Mouse (Mus musculus): ENCODE data around the gene Cacna2d2.

The Cacna2d2 gene

DNA sequence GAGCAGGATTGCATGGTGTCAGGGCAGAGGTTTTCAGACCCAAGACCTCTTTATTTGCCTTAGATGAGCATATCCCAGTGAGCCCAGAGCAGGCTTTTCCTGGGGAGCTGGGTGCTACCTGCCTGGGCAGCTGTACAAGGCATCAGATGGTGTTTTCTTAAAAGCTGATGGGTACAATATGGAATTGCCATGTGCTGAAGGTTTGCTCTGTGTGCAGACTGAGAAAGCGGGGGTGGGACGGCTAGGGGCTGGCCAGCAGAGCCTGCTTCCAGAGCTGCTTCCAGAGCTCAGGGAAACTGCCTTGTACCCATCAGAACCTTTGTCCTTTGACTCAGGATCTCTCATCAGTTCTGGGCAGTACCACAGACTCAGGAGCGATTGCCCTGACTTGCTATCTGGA is 11.7 kb upstream of the Cacna2d2 start:
- no peak for TF ChIP-seq GATA4 (IDR thresholded peaks at IDR 0.05; ENCODE audit: insufficient replicate concordance, low read length)

DNA sequence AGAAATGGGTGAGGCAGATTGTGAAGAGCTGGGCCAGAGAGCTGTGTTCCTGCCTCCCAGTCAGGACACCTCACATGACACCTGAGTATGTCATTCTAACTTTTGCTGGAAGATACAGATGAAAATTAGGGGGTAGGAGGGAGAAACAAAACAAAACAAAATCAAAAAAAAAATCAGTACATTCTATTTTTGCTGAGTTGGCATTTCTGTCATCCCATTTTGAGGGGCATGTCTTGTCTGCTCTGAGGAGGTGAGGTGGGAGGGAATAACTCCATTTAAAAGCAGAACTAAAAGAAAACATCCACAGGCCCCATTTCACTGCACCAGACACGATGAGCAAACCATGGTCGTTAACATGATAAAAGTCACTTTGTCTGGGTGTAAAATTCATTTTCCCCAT is 11.1 kb upstream of the Cacna2d2 start:
- TF ChIP-seq GATA4 (IDR thresholded peaks at IDR 0.05; ENCODE audit: insufficient replicate concordance, low read length) = no peak

DNA sequence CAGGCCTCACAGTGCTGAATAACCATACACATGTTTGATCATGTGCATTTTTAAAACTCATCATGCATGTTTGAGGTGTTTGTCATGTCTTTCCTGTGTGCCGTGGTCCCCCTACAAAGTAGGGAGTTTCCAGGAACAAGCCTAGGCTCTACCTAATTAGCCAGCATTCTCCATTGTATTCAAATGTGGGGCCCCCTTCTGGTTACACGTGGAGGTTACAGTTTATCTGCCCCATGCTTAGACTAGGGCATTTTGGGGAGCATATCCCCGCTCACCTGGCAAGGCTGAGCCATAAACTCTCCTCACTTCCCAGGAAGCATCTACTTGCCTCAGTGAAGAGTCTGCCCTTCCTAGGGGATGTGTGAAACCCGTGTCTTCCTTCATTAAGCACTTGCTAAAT is 3.0 kb upstream of the Cacna2d2 start:
- TF ChIP-seq GATA4 (IDR thresholded peaks at IDR 0.05; ENCODE audit: insufficient replicate concordance, low read length) = no peak

DNA sequence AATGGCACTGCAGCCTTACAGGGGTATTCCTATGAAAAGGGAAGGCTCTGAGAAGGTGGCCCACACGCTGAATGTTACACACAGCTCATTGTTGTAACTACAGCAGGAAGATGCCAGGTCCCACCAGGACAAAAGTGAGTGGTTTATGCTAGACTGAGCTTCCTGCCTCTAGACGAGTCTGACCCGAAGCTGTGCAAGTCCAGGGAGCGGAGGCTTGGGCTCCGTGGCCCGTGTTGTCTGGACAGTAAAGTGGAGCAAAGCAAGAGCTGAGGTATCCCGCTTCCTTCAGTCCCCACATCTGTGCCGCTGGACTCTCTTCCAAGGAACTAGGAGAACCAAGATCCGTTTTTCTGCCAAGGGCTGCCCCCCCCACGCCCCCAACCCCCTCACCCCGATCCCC is 444 bp upstream of the Cacna2d2 start:
- TF ChIP-seq GATA4 (IDR thresholded peaks at IDR 0.05; ENCODE audit: insufficient replicate concordance, low read length) = no peak

DNA sequence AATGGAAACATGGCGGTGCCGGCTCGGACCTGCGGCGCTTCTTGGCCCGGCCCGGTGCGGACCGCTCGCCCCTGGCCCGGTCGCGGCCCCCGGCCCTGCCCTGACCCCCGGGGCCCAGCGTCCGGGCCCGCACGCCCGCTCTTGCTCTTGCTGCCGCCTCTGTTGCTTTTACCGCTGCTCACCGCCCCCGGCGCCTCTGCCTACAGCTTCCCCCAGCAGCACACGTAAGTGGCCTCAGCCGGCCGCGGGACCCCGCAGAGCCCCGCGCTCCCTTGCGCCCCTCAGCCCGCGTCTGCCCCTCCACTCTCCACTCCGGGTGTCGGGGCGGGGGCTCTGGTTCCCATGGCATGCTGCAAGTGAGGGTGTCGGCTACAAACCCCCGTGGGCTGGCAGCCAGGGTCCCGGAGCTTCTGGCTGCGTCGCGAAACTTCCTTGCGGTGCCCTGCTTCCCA is 674 bp downstream of the Cacna2d2 start:
- no peak for TF ChIP-seq GATA4 (IDR thresholded peaks at IDR 0.05; ENCODE audit: insufficient replicate concordance, low read length)

DNA sequence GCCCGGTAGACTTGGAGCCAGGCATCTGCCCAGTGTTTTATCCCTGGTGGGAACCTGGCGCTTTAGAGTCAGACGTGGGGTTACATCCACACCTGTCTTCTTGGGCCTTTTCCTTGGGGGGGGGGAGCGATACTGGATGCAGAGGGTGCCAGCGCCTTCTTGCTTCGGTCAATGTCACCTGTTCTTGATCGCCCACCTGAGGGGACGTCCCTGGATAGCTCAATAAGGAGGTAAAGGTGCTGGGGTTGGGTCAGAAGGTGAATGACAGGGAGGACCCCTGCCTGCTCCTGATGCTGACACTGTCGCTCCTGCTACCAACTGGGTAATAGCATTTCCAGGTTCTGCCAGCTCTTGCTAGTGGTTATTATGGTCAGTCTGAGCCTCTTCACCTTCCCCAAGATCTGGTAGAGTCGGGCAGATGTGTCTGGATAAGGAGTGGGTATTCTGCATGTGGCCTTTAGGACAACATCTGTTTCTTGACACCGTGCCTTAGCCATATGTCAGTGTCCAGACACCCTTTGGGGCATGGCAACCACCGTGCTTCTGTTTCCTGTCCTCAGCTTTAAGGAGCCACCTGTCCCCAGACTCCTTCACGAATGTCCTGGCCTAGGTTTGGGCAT is 1.4 kb downstream of the Cacna2d2 start:
- no peak for TF ChIP-seq GATA4 (IDR thresholded peaks at IDR 0.05; ENCODE audit: insufficient replicate concordance, low read length)

DNA sequence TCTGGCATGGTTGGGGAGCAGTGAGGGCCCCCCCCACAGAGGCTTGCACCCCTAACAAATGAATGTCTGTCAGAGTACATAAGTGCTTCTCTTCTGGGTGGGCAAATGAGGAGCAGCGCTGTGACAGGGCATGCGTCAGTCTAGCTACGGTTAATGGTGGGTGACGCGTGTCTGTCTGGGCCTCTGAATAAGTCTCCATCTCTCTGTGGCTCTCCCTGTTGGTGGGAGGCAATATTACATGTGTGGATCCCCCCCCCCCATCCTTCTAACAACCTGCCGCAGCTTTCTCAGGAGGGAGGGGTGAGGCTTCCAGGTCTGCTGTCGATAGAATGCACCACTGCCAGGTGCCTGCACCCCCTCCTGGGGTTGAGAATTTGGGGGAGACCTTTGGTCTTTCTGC is 3.7 kb downstream of the Cacna2d2 start:
- TF ChIP-seq GATA4 (IDR thresholded peaks at IDR 0.05; ENCODE audit: insufficient replicate concordance, low read length) = no peak

DNA sequence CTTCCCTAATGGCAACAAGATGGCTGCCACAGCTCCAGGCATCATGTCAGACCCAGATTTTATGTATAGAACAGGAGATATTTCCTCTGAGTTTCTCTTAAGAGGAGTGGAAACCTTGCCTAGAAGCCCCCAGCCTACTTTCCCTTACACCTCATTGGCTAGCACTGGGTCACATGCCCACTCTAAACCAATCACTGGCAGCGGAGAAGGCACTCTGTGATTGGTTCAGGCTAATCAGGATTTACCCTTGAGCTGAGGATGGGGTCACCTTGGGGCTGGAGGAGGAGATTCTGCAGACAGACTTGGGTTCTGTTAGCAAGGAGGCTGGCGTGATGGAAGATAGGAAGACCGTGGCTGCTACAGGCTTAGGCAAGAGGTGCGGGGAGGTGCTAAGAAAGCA is 10.0 kb downstream of the Cacna2d2 start:
- TF ChIP-seq GATA4 (IDR thresholded peaks at IDR 0.05; ENCODE audit: insufficient replicate concordance, low read length) = no peak

DNA sequence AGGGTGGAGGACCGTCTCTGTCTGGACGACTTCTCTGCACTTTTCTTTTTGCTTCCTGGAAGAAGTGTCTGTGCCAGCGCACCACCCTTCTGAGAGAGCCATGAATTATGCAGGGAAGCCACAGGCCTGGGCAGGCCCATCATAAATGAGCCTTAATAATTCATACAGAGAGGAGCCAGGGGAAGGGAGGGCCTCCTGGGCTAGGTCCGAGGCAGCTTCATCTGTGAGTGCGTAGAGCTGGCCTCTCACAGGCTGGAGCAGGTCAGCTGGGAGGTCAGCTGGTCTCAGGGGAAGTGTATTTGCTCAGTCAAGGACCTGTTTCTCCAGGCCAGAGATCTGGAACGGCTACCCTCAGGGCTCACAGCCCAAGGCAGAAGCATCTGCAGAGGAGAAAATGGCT is 17.7 kb downstream of the Cacna2d2 start:
- no peak for TF ChIP-seq GATA4 (IDR thresholded peaks at IDR 0.05; ENCODE audit: insufficient replicate concordance, low read length)

DNA sequence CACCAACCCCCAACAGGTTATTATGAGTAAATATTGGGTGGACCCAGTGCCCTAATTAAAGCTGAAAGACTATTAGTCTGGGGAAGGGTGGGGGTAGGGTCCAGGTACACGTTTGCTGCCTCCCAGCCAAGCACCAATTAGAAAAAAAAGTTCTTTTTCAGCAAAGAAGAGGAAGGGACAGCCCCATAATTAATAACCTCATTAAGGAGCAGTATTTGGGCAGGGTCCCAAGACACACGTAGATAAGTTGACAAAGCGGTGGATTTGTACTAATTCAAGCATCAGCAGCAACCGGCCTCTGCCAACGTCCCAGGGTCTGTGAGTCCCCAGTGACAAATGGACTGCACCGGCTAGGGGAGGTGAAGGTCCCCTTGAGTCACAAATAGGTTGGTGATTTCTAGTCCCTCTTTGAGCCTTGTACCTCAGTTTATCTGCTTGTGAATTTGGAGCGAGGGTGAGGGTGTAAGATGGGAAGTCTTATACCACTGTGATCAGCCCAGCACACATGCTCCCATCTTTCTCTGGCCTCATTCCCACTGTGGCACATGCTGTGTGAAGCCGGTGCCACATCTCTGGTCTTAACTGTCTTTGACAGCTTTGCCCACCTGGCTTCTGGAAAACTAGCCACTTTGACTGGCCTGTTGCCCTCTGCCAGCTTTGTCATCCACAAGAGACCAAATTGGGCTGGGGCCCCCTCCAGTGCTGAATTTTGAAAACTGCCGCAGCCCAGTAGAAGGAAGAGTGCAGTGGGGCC is 20.3 kb downstream of the Cacna2d2 start:
- TF ChIP-seq GATA4 (IDR thresholded peaks at IDR 0.05; ENCODE audit: insufficient replicate concordance, low read length) = no peak

DNA sequence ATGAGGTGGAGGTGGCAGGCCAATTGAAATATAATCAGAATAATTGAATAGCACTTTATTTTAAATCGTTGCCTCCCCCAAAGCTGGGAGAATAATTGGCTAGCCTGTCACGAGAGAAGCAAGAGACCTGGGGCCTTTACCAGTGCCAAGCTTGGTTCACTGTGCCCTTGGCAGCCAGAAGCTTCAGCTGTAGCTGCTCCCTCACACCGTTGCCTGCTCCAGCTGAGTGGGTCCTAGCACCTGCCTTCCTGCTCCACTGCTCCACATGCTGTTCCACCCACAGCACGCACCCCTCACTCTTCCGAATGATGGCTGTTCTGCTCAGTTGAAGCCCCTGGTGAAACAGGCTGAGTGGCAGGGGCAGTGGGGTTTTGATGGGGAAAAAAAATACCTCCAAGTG is 21.5 kb downstream of the Cacna2d2 start:
- no peak for TF ChIP-seq GATA4 (IDR thresholded peaks at IDR 0.05; ENCODE audit: insufficient replicate concordance, low read length)

DNA sequence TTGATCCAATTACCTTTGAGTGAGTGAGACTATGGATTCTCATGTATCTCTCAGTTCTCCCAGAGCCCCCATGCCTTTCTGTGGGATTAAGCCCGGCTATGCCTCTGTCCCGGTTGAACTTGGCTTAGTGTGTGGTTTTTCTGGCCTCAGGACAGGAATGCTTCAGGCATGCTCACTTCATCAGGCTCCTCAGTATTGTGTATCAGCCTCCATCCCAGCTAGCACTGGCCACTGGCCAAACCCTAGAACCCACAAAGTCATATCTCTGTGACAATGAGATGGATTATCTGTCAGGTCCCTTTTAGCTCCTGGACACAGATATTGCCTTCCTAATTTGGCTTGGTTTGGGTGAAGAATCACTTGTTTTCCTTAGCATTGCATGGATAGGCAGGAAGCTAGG is 23.5 kb downstream of the Cacna2d2 start:
- no peak for TF ChIP-seq GATA4 (IDR thresholded peaks at IDR 0.05; ENCODE audit: insufficient replicate concordance, low read length)

DNA sequence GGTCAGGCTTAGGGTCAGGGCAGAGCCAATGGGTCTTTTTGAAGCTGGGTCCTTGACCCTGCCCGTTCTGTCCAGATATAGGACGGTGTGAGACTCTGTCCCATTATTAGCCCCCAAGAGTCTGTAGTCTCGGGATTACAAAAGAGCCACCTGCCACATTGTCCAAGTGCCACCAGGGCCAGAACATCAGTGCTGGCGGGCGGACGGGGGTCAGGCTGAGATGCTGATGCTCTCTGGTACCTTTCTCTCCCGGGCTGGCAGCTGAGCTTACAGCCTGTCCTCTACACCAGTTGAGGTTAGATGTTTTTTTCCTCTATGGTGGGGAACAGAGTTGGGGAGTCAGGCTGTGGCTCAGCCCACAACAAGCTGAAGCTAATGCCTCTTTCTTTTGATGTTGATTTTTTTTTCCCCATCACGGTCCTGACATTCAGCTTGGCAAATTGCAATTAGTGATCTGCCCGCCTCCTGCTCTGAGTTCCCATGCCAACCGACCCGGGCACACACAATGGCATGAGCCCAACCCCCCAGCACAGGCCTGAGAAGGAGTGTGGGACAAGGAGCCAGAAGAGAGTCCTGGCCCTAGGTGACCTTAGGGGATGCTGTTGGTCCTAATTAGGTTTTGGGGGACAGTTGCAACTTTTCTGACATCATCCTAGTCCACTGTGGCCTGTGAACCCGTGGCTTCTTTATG is 25.2 kb downstream of the Cacna2d2 start:
- no peak for TF ChIP-seq GATA4 (IDR thresholded peaks at IDR 0.05; ENCODE audit: insufficient replicate concordance, low read length)

DNA sequence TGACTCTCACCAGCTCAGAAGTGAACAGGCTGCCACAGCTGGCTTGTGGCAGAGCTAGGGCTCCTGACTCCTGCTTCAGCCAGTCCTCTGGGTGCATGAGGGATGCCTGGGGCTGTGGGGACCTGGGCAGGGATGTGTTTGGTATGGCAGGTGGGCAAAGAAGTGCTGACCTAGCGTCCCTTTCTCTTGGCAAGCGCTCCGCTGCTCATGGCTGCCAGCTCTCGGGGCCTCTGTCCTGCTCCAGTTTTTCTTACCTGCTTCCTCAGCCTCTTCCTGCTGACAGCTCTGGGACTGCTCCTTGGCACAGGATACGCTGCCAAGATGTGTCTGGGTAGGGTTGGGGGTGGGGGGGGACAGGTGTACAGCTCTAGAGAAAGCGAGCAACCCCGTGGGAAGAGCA is 28.5 kb downstream of the Cacna2d2 start:
- no peak for TF ChIP-seq GATA4 (IDR thresholded peaks at IDR 0.05; ENCODE audit: insufficient replicate concordance, low read length)

DNA sequence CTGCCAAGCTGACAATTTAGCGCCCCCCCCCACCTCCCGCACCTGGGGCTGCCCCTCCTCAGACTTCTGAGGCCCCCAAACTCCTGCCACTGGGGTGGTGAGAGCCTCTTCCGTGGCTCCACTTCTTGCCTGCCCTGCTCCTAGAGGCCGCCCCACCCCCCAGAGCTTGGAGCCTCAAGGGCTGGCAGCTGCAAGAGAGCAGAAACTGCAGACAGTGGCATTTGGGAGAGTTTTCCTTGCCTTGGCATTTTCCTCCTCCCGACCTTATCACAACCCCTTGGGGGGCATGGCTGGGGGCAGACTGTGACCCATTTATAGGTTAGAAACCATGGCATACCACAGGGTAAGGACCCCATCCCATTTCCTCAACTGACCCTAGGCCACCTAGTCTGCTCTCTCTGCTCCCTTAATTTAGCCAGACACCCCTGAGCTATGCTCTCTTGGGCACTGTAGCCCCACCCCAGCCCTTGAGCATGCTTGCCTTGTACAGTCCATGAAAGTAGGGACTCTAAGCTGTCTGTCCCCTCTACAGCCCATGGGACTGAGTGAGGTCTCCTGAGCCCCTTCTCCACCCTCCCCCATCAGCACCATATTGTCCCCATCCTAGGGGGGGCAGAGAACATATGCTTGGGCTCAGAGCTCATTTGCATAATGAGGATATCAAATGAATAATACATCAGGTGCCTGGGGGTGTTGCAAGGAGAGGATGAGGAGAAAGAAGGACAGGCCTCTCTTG is 29.2 kb downstream of the Cacna2d2 start:
- no peak for TF ChIP-seq GATA4 (IDR thresholded peaks at IDR 0.05; ENCODE audit: insufficient replicate concordance, low read length)

DNA sequence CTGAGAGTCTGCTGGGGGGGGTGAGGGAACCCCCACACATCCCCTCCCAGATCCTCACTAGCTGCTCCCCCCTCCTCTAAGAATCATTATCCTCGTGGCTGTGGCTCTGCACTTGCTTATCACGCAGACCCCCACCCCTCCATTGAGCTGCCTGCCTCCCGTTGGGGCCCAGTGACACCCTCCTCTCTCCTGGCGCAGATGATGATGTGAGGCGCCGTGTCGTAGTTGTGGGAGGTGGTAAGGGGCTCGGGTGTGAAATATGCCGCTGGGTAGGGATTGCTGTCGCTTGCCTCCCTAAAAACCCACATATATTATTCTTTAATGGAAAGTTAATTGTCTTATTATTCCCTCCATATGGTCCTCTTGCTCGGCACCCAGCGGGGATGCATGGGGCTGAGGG is 31.0 kb downstream of the Cacna2d2 start:
- TF ChIP-seq GATA4 (IDR thresholded peaks at IDR 0.05; ENCODE audit: insufficient replicate concordance, low read length) = no peak
